Mouse (Mus musculus) hindbrain, embryonic 16.5 days (tissue): ENCODE measurements around the gene Fam160a2. TPM values are rescaled to one million over a fixed set of nuclear protein-coding genes. Genes with fewer than 3 reads are reported as not detected.
A peak's percentile ranks its signal among the peaks of the same experiment; 100 is the strongest.
"Not testable (repeated sequence)": the region's sequence is repeated elsewhere in the genome, so short reads cannot be mapped to it uniquely, and the experiment has no call there.

Experiments
- ATAC-seq: fragments of 200-750 bp; cut with Nextera tagmentation; 2 replicates; pipeline ENCODE4 v1.8.0; 2017; ENCODE audit warnings: moderate TSS enrichment, moderate library complexity
- H3K27ac ChIP-seq: fragments of 300-500 bp; sonication (generic); 2 replicates; pipeline ENCODE4 v1.5.1; 2014; ENCODE audit warnings: low read depth, mild to moderate bottlenecking, control low read depth, low read length, moderate library complexity
- H3K27me3 ChIP-seq: fragments of 300-500 bp; sonication (generic); replicated peaks from 2 replicates; pipeline ENCODE4 v1.6.1; 2014; ENCODE audit warnings: low read length; ENCODE audit not compliant: control insufficient read depth, insufficient read depth
- H3K36me3 ChIP-seq: fragments of 300-500 bp; sonication (generic); 2 replicates; pipeline ENCODE4 v1.6.1; 2014; ENCODE audit warnings: mild to moderate bottlenecking, low read length, moderate library complexity, mixed read lengths; ENCODE audit not compliant: control insufficient read depth, insufficient read depth
- H3K4me1 ChIP-seq: fragments of 300-500 bp; sonication (generic); 2 replicates; pipeline ENCODE4 v1.6.1; 2014; ENCODE audit warnings: low read depth, low read length; ENCODE audit not compliant: control insufficient read depth, insufficient read depth
- H3K4me2 ChIP-seq: fragments of 300-500 bp; sonication (generic); 2 replicates; pipeline ENCODE4 v1.6.1; 2014; ENCODE audit warnings: mild to moderate bottlenecking, low read length, control low read depth, moderate library complexity
- H3K4me3 ChIP-seq: fragments of 300-500 bp; sonication (generic); 2 replicates; pipeline ENCODE4 v1.5.1; 2014; ENCODE audit warnings: mild to moderate bottlenecking, low read length, control low read depth, moderate library complexity
- H3K9ac ChIP-seq: fragments of 300-500 bp; sonication (generic); 2 replicates; pipeline ENCODE4 v1.6.1; 2014; ENCODE audit warnings: low read depth, mild to moderate bottlenecking, control low read depth, low read length, moderate library complexity
- H3K9me3 ChIP-seq: fragments of 300-500 bp; sonication (generic); 2 replicates; pipeline ENCODE4 v1.6.1; 2014; ENCODE audit warnings: mild to moderate bottlenecking, low read length, moderate library complexity; ENCODE audit not compliant: control insufficient read depth
- WGBS: fragments of 180-500 bp; shearing (Covaris S2); extraction: QIAGEN DNeasy Blood & Tissue Kit; methylation state at CpG from one replicate; pipeline ENCODE4 v1.1.7; 2014; 5-methylcytosine and 5-hydroxymethylcytosine counted together
- polyA plus RNA-seq: library from polyadenylated mRNA; unstranded; fragments of >200 nt; fragmentation: Nextera tagmentation; extraction: Ambion mirVana; gene quantifications from 2 replicates; pipeline ENCODE4 v1.2.1, GENCODE M21; 2015

Gene Fam160a2
- polyA plus RNA-seq, 1 experiment from 2014 or later, result 43.7 TPM

- Histone ChIP-seq H3K9ac (no peak overlapping the region), H3K4me2 (no peak overlapping the region), H3K4me1 (no peaks in the 10 kb centered on the region; the same call in 1 of the 2 replicates), H3K36me3 (no peaks in the 10 kb centered on the region), H3K27ac (no peak overlapping the region), H3K9me3 (no peaks in the 10 kb centered on the region), H3K4me3 (no peak overlapping the region), H3K27me3 (peaks cover 2% of the 10 kb centered on the region; the same call in 1 of the 2 replicates)
- ATAC-seq, result no peak
- WGBS, result 40% methylated on average over 5 of the region's 5 CpGs
These were observed 24.5 kb upstream of the Fam160a2 start for GRCm38 (mm10) chr7:105424368-105424767.

GRCm38 (mm10) chr7:105420903-105421302 lies 21.0 kb upstream of the Fam160a2 start:
- no peak overlapping the region for H3K27ac ChIP-seq
- no peaks in the 10 kb centered on the region for H3K4me1 ChIP-seq
- H3K9ac ChIP-seq, result no peak overlapping the region
- WGBS, result 69% methylated on average over 2 of the region's 2 CpGs
- no peaks in the 10 kb centered on the region for H3K27me3 ChIP-seq
- no peak overlapping the region for H3K4me3 ChIP-seq
- H3K4me2 ChIP-seq, result no peak overlapping the region
- no peak for ATAC-seq
- no peaks in the 10 kb centered on the region for H3K36me3 ChIP-seq
- H3K9me3 ChIP-seq, result no peaks in the 10 kb centered on the region

- Histone ChIP-seq H3K4me2 (no peak overlapping the region), H3K9ac (no peak overlapping the region), H3K27me3 (no peaks in the 10 kb centered on the region), H3K4me1 (no peaks in the 10 kb centered on the region), H3K9me3 (no peaks in the 10 kb centered on the region), H3K36me3 (no peaks in the 10 kb centered on the region), H3K27ac (no peak overlapping the region), H3K4me3 (no peak overlapping the region)
- peak; percentile 42; the same call in 1 of the 2 replicates for ATAC-seq
- 70% methylated on average over 5 of the region's 5 CpGs for WGBS
These were observed 18.3 kb upstream of the Fam160a2 start for GRCm38 (mm10) chr7:105418106-105418505.

GRCm38 (mm10) chr7:105416529-105416928 lies 16.7 kb upstream of the Fam160a2 start:
- Histone ChIP-seq H3K36me3 (no peaks in the 10 kb centered on the region), H3K4me2 (no peak overlapping the region), H3K4me1 (no peaks in the 10 kb centered on the region), H3K27ac (no peak overlapping the region), H3K9ac (no peak overlapping the region), H3K9me3 (no peaks in the 10 kb centered on the region), H3K27me3 (no peaks in the 10 kb centered on the region), H3K4me3 (no peak overlapping the region)
- WGBS, result 92% methylated on average over 7 of the region's 7 CpGs
- ATAC-seq, result no peak

GRCm38 (mm10) chr7:105414385-105414784 lies 14.5 kb upstream of the Fam160a2 start:
- Histone ChIP-seq H3K4me2 (no peak overlapping the region), H3K36me3 (no peaks in the 10 kb centered on the region), H3K9ac (no peak overlapping the region), H3K9me3 (no peaks in the 10 kb centered on the region), H3K27me3 (no peaks in the 10 kb centered on the region), H3K27ac (no peak overlapping the region), H3K4me1 (no peaks in the 10 kb centered on the region), H3K4me3 (no peak overlapping the region)
- 58% methylated on average over 6 of the region's 6 CpGs for WGBS
- ATAC-seq, result no peak

- H3K9me3 ChIP-seq, H3K4me3 ChIP-seq, H3K9ac ChIP-seq, H3K4me1 ChIP-seq, H3K27ac ChIP-seq, H3K4me2 ChIP-seq, H3K36me3 ChIP-seq, H3K27me3 ChIP-seq: not testable (repeated sequence)
- 54% methylated on average over 8 of the region's 8 CpGs for WGBS
- peak; percentile 30; the same call in 1 of the 2 replicates for ATAC-seq
These were observed 12.2 kb upstream of the Fam160a2 start for GRCm38 (mm10) chr7:105411874-105412632.

GRCm38 (mm10) chr7:105406322-105406721 lies 6.5 kb upstream of the Fam160a2 start:
- Histone ChIP-seq H3K4me3 (no peak overlapping the region), H3K9ac (no peak overlapping the region), H3K36me3 (no peaks in the 10 kb centered on the region), H3K27ac (no peak overlapping the region), H3K27me3 (no peaks in the 10 kb centered on the region), H3K9me3 (no peaks in the 10 kb centered on the region), H3K4me1 (no peaks in the 10 kb centered on the region), H3K4me2 (no peak overlapping the region)
- no peak for ATAC-seq
- WGBS, result 79% methylated on average over 1 of the region's 1 CpGs

GRCm38 (mm10) chr7:105404268-105404667 lies 4.4 kb upstream of the Fam160a2 start, which contains the start of gene Cnga4:
Cnga4 (plus strand) TSS chr7:105404568.
- no peak within 1 kb of the TSS for H3K9ac ChIP-seq
- H3K36me3 ChIP-seq, result no peaks in the 10 kb centered on the region
- no peak within 1 kb of the TSS for H3K4me2 ChIP-seq
- H3K27me3 ChIP-seq, result no peaks in the 10 kb centered on the region
- H3K4me3 ChIP-seq, result no peak within 1 kb of the TSS
- ATAC-seq, result no peak
- 82% methylated on average over 5 of the region's 5 CpGs for WGBS
- no peaks in the 10 kb centered on the region for H3K9me3 ChIP-seq
- peaks cover under 1% of the 10 kb centered on the region; the same call in 1 of the 2 replicates for H3K4me1 ChIP-seq
- no peak within 1 kb of the TSS for H3K27ac ChIP-seq

GRCm38 (mm10) chr7:105399058-105399934 lies 558 bp downstream of the Fam160a2 start:
- Histone ChIP-seq H3K27ac (peak overlapping the region; percentile 72), H3K4me1 (peaks cover 9% of the 10 kb centered on the region), H3K27me3 (no peaks in the 10 kb centered on the region), H3K9me3 (no peaks in the 10 kb centered on the region), H3K9ac (peak overlapping the region; percentile 94), H3K4me2 (peak overlapping the region; percentile 90), H3K36me3 (no peaks in the 10 kb centered on the region), H3K4me3 (peak overlapping the region; percentile 92)
- under 1% methylated on average over 25 of the region's 25 CpGs for WGBS
- ATAC-seq, result no peak
